Mouse (Mus musculus) midbrain, embryonic 15.5 days (tissue): ENCODE data around the gene Serhl. TPM values are rescaled to one million over a fixed set of nuclear protein-coding genes. Genes with fewer than 3 reads are reported as not detected.
"Not testable (repeated sequence)": the region's sequence is repeated elsewhere in the genome, so short reads cannot be mapped to it uniquely, and the experiment has no call there.

Experiments used
- ATAC-seq: fragments of 200-750 bp; cut with Nextera tagmentation; replicated peaks from 2 replicates; pipeline ENCODE4 v1.8.0; 2017; ENCODE audit warnings: moderate TSS enrichment
- H3K27ac ChIP-seq: fragments of 300-500 bp; sonication (generic); 2 replicates; pipeline ENCODE4 v1.5.1; 2015; ENCODE audit warnings: mild to moderate bottlenecking, inconsistent platforms
- H3K27me3 ChIP-seq: fragments of 300-500 bp; sonication (generic); replicated peaks from 2 replicates; pipeline ENCODE4 v1.6.1; 2015; ENCODE audit warnings: inconsistent platforms
- H3K36me3 ChIP-seq: fragments of 300-500 bp; sonication (generic); replicated peaks from 2 replicates; pipeline ENCODE4 v1.6.1; 2015; ENCODE audit warnings: inconsistent platforms
- H3K4me1 ChIP-seq: fragments of 300-500 bp; sonication (generic); 2 replicates; pipeline ENCODE4 v1.6.1; 2015; ENCODE audit warnings: inconsistent platforms
- H3K4me2 ChIP-seq: fragments of 300-500 bp; sonication (generic); 2 replicates; pipeline ENCODE4 v1.6.1; 2015; ENCODE audit warnings: inconsistent platforms, mild to moderate bottlenecking, moderate library complexity
- H3K4me3 ChIP-seq: fragments of 300-500 bp; sonication (generic); 2 replicates; pipeline ENCODE4 v1.5.1; 2015; ENCODE audit warnings: mild to moderate bottlenecking, inconsistent platforms
- H3K9ac ChIP-seq: fragments of 300-500 bp; sonication (generic); 2 replicates; pipeline ENCODE4 v1.6.1; 2015; ENCODE audit warnings: mild to moderate bottlenecking, inconsistent platforms
- H3K9me3 ChIP-seq: fragments of 300-500 bp; sonication (generic); 2 replicates; pipeline ENCODE4 v1.6.1; 2016; ENCODE audit warnings: inconsistent platforms
- WGBS: fragments of 180-500 bp; shearing (Covaris S2); methylation state at CpG from one replicate; pipeline ENCODE4 v1.1.7; 2015; ENCODE audit warnings: mixed read lengths; 5-methylcytosine and 5-hydroxymethylcytosine counted together
- polyA plus RNA-seq: library from polyadenylated mRNA; unstranded; fragments of >200 nt; fragmentation: Nextera tagmentation; extraction: Ambion mirVana; gene quantifications from 2 replicates; pipeline ENCODE4 v1.2.1, GENCODE M21; 2015

Gene Serhl
- polyA plus RNA-seq, 1 experiment from 2014 or later, result 27.8 TPM

DNA sequence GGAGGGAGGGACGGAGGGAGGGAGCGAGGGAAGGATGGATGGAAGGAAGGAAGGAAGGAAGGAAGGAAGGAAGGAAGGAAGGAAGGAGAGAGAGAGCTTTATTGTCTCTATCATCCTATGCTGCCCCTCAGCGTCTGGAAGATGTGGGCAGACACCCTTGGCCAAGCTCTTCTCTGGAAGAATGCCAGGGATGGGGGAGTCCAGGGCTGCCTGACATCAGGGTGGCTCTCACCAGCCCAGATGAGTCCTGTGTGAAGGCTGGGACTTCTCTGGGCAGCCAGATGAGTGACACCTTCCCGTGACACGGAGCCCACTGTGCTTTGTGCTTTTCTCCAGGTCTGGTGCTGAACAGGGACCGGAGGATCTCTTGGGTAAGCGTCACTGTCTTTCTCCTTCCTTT is 22.6 kb downstream of the Serhl start:
- Histone ChIP-seq H3K9ac (no peak overlapping the region), H3K4me1 (peaks cover 15% of the 10 kb centered on the region), H3K9me3 (no peaks in the 10 kb centered on the region), H3K36me3 (peaks cover 8% of the 10 kb centered on the region; the same call in 1 of the 2 replicates), H3K4me3 (no peak overlapping the region), H3K27me3 (no peaks in the 10 kb centered on the region), H3K4me2 (no peak overlapping the region), H3K27ac (no peak overlapping the region)
- no peak for ATAC-seq
- WGBS, result 81% methylated on average over 7 of the region's 7 CpGs

GRCm38 (mm10) chr15:83112898-83113297 is 23.6 kb downstream of the Serhl start:
- Histone ChIP-seq H3K27me3 (no peaks in the 10 kb centered on the region), H3K36me3 (peaks cover 16% of the 10 kb centered on the region; the same call in 1 of the 2 replicates), H3K9me3 (no peaks in the 10 kb centered on the region), H3K4me3 (no peak overlapping the region), H3K4me1 (peaks cover 11% of the 10 kb centered on the region), H3K4me2 (peak overlapping the region; percentile 14; the same call in 1 of the 2 replicates), H3K27ac (no peak overlapping the region), H3K9ac (no peak overlapping the region)
- WGBS, result 5% methylated on average over 11 of the region's 11 CpGs
- ATAC-seq, result 0 out of 2 replicates have a peak, but pooled peaks have one; percentile 32

DNA sequence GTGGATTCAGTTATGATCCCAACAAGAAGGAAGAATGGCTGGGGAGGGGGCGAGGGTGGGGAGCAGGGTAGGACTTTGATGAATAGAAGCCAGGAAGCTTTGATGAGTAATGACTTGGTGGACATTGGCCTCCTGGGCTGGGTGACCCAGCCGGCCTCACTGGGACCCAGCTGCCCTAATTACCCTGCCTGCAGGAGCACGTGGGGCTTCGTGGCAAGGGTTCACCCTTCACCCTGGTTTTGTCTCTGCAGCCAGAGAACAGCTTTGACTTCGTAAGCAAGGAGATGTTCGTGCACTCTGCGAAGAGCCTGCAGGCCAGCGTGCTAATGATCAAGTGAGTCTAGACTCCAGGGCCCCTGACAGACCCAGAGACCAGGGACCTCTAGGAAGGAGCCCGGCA is 24.8 kb downstream of the Serhl start:
- H3K4me2 ChIP-seq, result no peak overlapping the region
- H3K4me1 ChIP-seq, result peaks cover 11% of the 10 kb centered on the region
- 0 out of 2 replicates have a peak overlapping the region, but pooled peaks have one; percentile 3 for H3K9ac ChIP-seq
- no peaks in the 10 kb centered on the region for H3K9me3 ChIP-seq
- ATAC-seq, result no peak
- 71% methylated on average over 9 of the region's 9 CpGs for WGBS
- H3K4me3 ChIP-seq, result no peak overlapping the region
- H3K36me3 ChIP-seq, result peaks cover 20% of the 10 kb centered on the region; the same call in 1 of the 2 replicates
- H3K27me3 ChIP-seq, result no peaks in the 10 kb centered on the region
- H3K27ac ChIP-seq, result no peak overlapping the region

GRCm38 (mm10) chr15:83115071-83115470 is 25.8 kb downstream of the Serhl start:
- Histone ChIP-seq H3K4me1 (peaks cover 11% of the 10 kb centered on the region), H3K36me3 (peaks cover 26% of the 10 kb centered on the region; the same call in 1 of the 2 replicates), H3K9ac (no peak overlapping the region), H3K9me3 (no peaks in the 10 kb centered on the region), H3K4me2 (no peak overlapping the region), H3K27ac (no peak overlapping the region), H3K4me3 (no peak overlapping the region), H3K27me3 (no peaks in the 10 kb centered on the region)
- ATAC-seq, result no peak
- 23% methylated on average over 6 of the region's 6 CpGs for WGBS

DNA sequence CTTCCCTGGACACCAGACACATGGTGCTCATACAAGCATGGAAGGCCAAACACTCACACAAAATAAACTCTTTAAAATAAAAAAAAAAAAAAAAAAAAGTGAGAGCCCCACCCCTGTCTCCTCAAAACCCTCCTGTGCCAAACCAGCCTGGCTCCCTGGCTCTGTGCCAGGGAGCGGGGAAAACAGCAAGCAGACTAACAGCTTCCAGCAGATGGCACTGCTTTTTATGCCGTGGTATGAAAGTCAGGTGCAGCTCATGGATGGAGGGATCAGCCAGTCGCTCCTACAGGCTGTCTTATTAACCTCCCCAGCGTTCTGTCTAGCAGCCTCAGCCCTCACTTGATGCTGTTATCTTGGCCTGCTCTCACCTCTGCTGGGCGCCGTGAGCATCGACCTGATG is 29.1 kb downstream of the Serhl start:
- Histone ChIP-seq H3K27me3 (no peaks in the 10 kb centered on the region), H3K9ac (no peak overlapping the region), H3K4me3 (no peak overlapping the region), H3K36me3 (peaks cover 26% of the 10 kb centered on the region; the same call in 1 of the 2 replicates), H3K4me2 (no peak overlapping the region), H3K27ac (no peak overlapping the region), H3K9me3 (no peaks in the 10 kb centered on the region), H3K4me1 (peaks cover 20% of the 10 kb centered on the region)
- ATAC-seq, result no peak
- 61% methylated on average over 7 of the region's 7 CpGs for WGBS

GRCm38 (mm10) chr15:83121709-83122565 is 32.6 kb downstream of the Serhl start:
- H3K4me1 ChIP-seq, result peaks cover 14% of the 10 kb centered on the region
- ATAC-seq, result peak; percentile 50
- peak overlapping the region; percentile 74 for H3K4me2 ChIP-seq
- H3K36me3 ChIP-seq, result peaks cover 25% of the 10 kb centered on the region; the same call in 1 of the 2 replicates
- peak overlapping the region; percentile 64 for H3K9ac ChIP-seq
- 3% methylated on average over 43 of the region's 43 CpGs for WGBS
- H3K4me3 ChIP-seq, result peak overlapping the region; percentile 81
- H3K9me3 ChIP-seq, result no peaks in the 10 kb centered on the region
- peak overlapping the region; percentile 87 for H3K27ac ChIP-seq
- no peaks in the 10 kb centered on the region for H3K27me3 ChIP-seq

GRCm38 (mm10) chr15:83122566-83123145 is 33.4 kb downstream of the Serhl start, which contains the start of gene Rrp7a:
Gene Rrp7a (minus strand): TSS chr15:83122801.
- peak within 1 kb of the TSS; percentile 81 for H3K4me3 ChIP-seq
- WGBS, result 9% methylated on average over 32 of the region's 32 CpGs
- peak within 1 kb of the TSS; percentile 74 for H3K4me2 ChIP-seq
- peaks cover 25% of the 10 kb centered on the region; the same call in 1 of the 2 replicates for H3K36me3 ChIP-seq
- H3K27ac ChIP-seq, result peak within 1 kb of the TSS; percentile 87
- peaks cover 14% of the 10 kb centered on the region for H3K4me1 ChIP-seq
- H3K27me3 ChIP-seq, result no peaks in the 10 kb centered on the region
- ATAC-seq, result peak; percentile 89
- H3K9me3 ChIP-seq, result no peaks in the 10 kb centered on the region
- peak within 1 kb of the TSS; percentile 64 for H3K9ac ChIP-seq

- WGBS, result 78% methylated on average over 5 of the region's 5 CpGs
- Histone ChIP-seq H3K4me2 (no peak overlapping the region), H3K36me3 (peaks cover 30% of the 10 kb centered on the region), H3K9ac (no peak overlapping the region), H3K4me3 (no peak overlapping the region), H3K9me3 (no peaks in the 10 kb centered on the region), H3K27ac (no peak overlapping the region), H3K4me1 (peaks cover 14% of the 10 kb centered on the region), H3K27me3 (no peaks in the 10 kb centered on the region)
- no peak for ATAC-seq
Observed at GRCm38 (mm10) chr15:83124625-83125024, 35.3 kb downstream of the Serhl start.

DNA sequence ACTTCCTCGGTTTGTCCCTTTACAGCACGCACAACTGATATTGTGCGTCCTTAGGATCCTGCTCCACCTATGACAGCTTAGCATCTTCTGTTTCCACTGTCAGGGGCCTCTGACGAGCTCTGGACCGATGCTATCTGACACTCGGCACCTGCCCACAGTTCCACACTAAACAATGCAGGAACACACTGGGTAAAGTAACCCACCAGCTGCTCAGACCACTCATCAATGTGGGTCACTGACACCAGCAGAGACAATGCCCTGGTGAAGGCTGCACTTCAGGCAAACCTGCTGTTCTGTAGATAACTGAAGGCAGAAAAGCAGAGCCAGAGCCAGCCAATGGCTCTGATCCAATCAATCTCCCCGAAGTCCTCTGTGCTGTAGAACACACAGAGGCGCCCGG is 37.3 kb downstream of the Serhl start:
- Histone ChIP-seq H3K27ac (no peak overlapping the region), H3K4me1 (peaks cover 6% of the 10 kb centered on the region), H3K9ac (no peak overlapping the region), H3K4me3 (no peak overlapping the region), H3K27me3 (no peaks in the 10 kb centered on the region), H3K4me2 (no peak overlapping the region), H3K36me3 (peaks cover 46% of the 10 kb centered on the region), H3K9me3 (no peaks in the 10 kb centered on the region)
- WGBS, result 88% methylated on average over 9 of the region's 9 CpGs
- ATAC-seq, result no peak

DNA sequence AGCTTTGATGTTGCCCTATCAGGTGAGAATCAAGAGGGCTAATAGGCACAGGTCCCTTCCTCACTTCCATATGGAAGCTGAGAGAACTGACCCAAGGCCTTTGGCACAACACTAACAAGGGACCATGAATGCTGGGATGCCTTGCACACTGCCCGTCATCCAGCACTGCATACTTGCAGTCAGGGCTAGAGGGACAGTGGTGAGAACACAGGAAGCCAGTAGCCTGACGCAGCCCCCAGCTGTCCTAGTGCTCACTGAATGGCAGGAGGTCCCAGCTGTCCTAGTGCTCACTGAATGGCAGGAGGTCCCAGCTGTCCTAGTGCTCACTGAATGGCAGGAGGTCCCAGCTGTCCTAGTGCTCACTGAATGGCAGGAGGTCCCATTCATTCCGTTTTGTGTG is 37.7 kb downstream of the Serhl start:
- peaks cover 50% of the 10 kb centered on the region for H3K36me3 ChIP-seq
- H3K9ac ChIP-seq, ATAC-seq, H3K4me2 ChIP-seq, H3K9me3 ChIP-seq, H3K27me3 ChIP-seq, H3K4me3 ChIP-seq, H3K4me1 ChIP-seq, H3K27ac ChIP-seq: not testable (repeated sequence)
- 48% methylated on average over 3 of the region's 3 CpGs for WGBS

GRCm38 (mm10) chr15:83129530-83130231 is 40.4 kb downstream of the Serhl start:
- Histone ChIP-seq H3K4me2 (no peak overlapping the region), H3K4me3 (no peak overlapping the region), H3K27me3 (no peaks in the 10 kb centered on the region), H3K27ac (no peak overlapping the region), H3K9me3 (no peaks in the 10 kb centered on the region), H3K9ac (no peak overlapping the region), H3K4me1 (no peaks in the 10 kb centered on the region), H3K36me3 (peaks cover 61% of the 10 kb centered on the region)
- ATAC-seq, result no peak
- WGBS, result 91% methylated on average over 7 of the region's 7 CpGs

GRCm38 (mm10) chr15:83134671-83135070 is 45.4 kb downstream of the Serhl start:
- WGBS, result 92% methylated on average over 6 of the region's 6 CpGs
- H3K9ac ChIP-seq, result no peak overlapping the region
- no peaks in the 10 kb centered on the region for H3K27me3 ChIP-seq
- no peaks in the 10 kb centered on the region for H3K4me1 ChIP-seq
- ATAC-seq, result no peak
- H3K27ac ChIP-seq, result no peak overlapping the region
- peaks cover 43% of the 10 kb centered on the region for H3K36me3 ChIP-seq
- no peaks in the 10 kb centered on the region for H3K9me3 ChIP-seq
- no peak overlapping the region for H3K4me2 ChIP-seq
- no peak overlapping the region for H3K4me3 ChIP-seq
